Mouse (Mus musculus) kidney, embryonic 14.5 days (tissue): Measurements from ENCODE around the gene Cltc. TPM values are rescaled to one million over a fixed set of nuclear protein-coding genes. Genes with fewer than 3 reads are reported as not detected.

Experiments
- ATAC-seq: fragments of 200-750 bp; cut with Nextera tagmentation; 2 replicates; pipeline ENCODE4 v1.8.0; 2017; ENCODE audit warnings: moderate number of reproducible peaks, mild to moderate bottlenecking, moderate TSS enrichment, moderate library complexity; ENCODE audit not compliant: low FRiP score, low TSS enrichment
- H3K27ac ChIP-seq: fragments of 300-500 bp; sonication (generic); 2 replicates; pipeline ENCODE4 v1.5.1; 2014; ENCODE audit warnings: low read depth, mild to moderate bottlenecking, low read length, moderate library complexity, mixed read lengths
- H3K27me3 ChIP-seq: fragments of 300-500 bp; sonication (generic); 2 replicates; pipeline ENCODE4 v1.6.1; 2014; ENCODE audit warnings: mild to moderate bottlenecking, low read length; ENCODE audit not compliant: control insufficient read depth, insufficient read depth
- H3K36me3 ChIP-seq: fragments of 300-500 bp; sonication (generic); 2 replicates; pipeline ENCODE4 v1.6.1; 2014; ENCODE audit warnings: low read length, mixed read lengths; ENCODE audit not compliant: control insufficient read depth, insufficient read depth
- H3K4me1 ChIP-seq: fragments of 300-500 bp; sonication (generic); 2 replicates; pipeline ENCODE4 v1.6.1; 2014; ENCODE audit warnings: low read length, mixed read lengths; ENCODE audit not compliant: control insufficient read depth, insufficient read depth
- H3K4me2 ChIP-seq: fragments of 300-500 bp; sonication (generic); replicated peaks from 2 replicates; pipeline ENCODE4 v1.6.1; 2014; ENCODE audit warnings: low read depth, mild to moderate bottlenecking, low read length
- H3K4me3 ChIP-seq: fragments of 300-500 bp; sonication (generic); 2 replicates; pipeline ENCODE4 v1.5.1; 2014; ENCODE audit warnings: mild to moderate bottlenecking, low read length
- H3K9ac ChIP-seq: fragments of 300-500 bp; sonication (generic); 2 replicates; pipeline ENCODE4 v1.6.1; 2014; ENCODE audit warnings: low read depth, mild to moderate bottlenecking, low read length, moderate library complexity
- H3K9me3 ChIP-seq: fragments of 300-500 bp; sonication (generic); 2 replicates; pipeline ENCODE4 v1.6.1; 2016; ENCODE audit warnings: low read length; ENCODE audit not compliant: control insufficient read depth
- WGBS: fragments of 180-500 bp; shearing (Covaris S2); extraction: QIAGEN DNeasy Blood & Tissue Kit; methylation state at CpG from one replicate; pipeline ENCODE4 v1.1.7; 2014; 5-methylcytosine and 5-hydroxymethylcytosine counted together
- polyA plus RNA-seq: library from polyadenylated mRNA; unstranded; fragments of >200 nt; fragmentation: Nextera tagmentation; extraction: Ambion mirVana; gene quantifications from 2 replicates; pipeline ENCODE4 v1.2.1, GENCODE M21; 2014

The Cltc gene
- polyA plus RNA-seq, 1 experiment from 2014 or later: 200 TPM

DNA sequence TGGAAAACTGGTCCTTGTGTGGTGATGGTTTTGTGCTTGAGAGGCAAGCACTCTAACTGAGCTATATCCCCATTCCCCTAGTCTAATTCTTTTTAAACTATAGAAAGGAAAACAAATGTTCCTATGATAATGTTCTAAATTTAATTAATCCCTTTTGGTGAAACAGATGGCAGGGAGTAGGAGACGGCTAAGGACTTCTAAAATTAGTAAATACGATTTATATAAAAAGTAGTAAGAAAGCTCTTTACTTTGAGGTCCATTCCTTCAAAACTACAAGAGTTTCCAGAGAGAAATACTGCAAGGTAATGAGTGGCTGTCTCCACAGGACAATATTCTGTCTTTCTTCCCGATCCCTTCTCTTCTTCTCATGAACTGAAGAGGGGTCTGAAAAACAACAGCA lies 93.0 kb downstream of the Cltc start:
- Histone ChIP-seq H3K27ac (no peak overlapping the region), H3K36me3 (peaks cover 39% of the 10 kb centered on the region), H3K27me3 (no peaks in the 10 kb centered on the region), H3K9me3 (no peaks in the 10 kb centered on the region), H3K4me3 (no peak overlapping the region), H3K4me2 (no peak overlapping the region), H3K9ac (no peak overlapping the region), H3K4me1 (no peaks in the 10 kb centered on the region)
- 96% methylated on average over 3 of the region's 3 CpGs for WGBS
- ATAC-seq: no peak

DNA sequence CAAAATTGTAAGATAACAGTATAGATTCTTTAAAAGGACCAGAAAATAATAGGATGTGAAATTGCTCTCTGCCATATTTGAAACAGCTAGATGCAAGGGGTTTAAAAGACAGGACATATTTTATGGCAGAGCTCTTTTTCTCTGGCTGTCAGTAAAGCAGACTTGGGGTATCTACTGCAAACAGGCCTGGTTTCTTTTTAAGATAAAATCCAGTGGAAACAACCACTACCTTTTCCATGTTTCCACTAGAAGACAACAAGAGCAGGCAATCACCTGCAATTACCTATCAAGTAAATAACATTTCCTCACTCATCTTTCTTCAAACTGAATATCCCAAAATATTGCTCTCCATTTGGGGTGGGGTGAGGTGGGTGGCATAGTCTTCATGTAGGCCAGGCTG lies 93.4 kb downstream of the Cltc start:
- Histone ChIP-seq H3K27ac (no peak overlapping the region), H3K4me2 (no peak overlapping the region), H3K9me3 (no peaks in the 10 kb centered on the region), H3K27me3 (no peaks in the 10 kb centered on the region), H3K36me3 (peaks cover 41% of the 10 kb centered on the region), H3K4me1 (no peaks in the 10 kb centered on the region), H3K9ac (no peak overlapping the region), H3K4me3 (no peak overlapping the region)
- no peak for ATAC-seq

DNA sequence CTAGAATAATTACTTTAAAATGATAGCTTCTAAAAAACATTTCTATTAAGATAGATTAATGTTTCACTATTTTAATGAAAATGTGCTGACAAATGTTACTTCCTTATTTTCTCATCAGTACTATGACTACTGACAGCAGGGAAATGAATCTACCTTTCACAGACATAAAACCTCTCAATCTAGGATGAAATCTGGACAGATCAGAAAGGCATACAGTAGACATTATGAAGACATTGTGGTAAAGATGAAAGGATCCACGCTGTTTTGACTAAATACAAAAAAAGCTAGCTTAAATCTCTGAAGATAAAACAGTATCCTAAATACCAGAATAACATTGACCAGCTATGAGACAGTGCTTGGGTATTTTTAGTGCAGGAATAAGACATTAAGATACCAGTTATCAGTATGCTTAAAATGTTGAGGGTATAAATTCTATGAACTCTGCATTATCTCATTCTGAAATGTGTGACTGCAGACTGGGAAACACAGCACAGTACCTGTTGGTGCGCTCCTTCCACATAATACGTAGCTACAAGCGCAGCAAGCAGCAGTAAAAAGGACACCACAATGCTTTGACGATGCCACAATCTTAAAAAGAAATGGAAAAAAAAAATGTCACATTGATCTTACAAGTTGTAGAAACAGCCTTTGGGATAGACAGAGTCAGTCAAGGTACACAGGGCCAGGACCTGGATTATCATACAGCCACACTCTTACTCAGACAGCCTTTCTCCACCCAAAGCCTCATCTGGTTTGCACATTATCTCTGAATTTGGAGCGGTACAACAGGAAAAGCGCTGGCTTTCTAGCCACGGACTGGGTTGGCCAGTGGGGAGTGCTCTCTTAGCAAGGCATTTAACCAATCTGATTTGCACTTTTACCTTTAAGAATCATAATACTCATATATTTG lies 94.1 kb downstream of the Cltc start:
- no peaks in the 10 kb centered on the region for H3K4me1 ChIP-seq
- H3K36me3 ChIP-seq: peaks cover 44% of the 10 kb centered on the region
- H3K4me3 ChIP-seq: no peak overlapping the region
- 92% methylated on average over 8 of the region's 8 CpGs for WGBS
- H3K9ac ChIP-seq: no peak overlapping the region
- no peak for ATAC-seq
- no peaks in the 10 kb centered on the region for H3K9me3 ChIP-seq
- no peak overlapping the region for H3K4me2 ChIP-seq
- no peaks in the 10 kb centered on the region for H3K27me3 ChIP-seq
- no peak overlapping the region for H3K27ac ChIP-seq

DNA sequence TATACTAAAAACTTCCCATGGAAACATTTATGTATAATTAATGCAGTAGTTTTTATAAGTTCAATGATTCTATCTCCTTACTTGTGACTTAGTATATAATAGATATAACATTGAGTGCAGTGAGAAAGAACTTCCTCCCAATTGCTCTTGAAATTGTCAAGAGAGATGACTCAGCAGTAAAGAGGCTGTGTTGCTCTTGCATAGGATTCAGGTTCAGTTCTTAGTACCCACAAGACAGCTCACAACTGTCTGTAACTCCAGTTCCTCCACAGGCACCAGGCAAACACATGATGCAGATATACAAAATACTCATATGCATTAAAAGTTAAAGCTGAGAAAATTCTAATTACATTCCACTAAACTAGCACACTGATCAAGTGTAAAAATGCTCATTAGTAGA lies 99.5 kb downstream of the Cltc start:
- Histone ChIP-seq H3K27me3 (no peaks in the 10 kb centered on the region), H3K27ac (no peak overlapping the region), H3K4me2 (no peak overlapping the region), H3K36me3 (peaks cover 22% of the 10 kb centered on the region), H3K4me3 (no peak overlapping the region), H3K4me1 (no peaks in the 10 kb centered on the region), H3K9me3 (no peaks in the 10 kb centered on the region), H3K9ac (no peak overlapping the region)
- no peak for ATAC-seq

DNA sequence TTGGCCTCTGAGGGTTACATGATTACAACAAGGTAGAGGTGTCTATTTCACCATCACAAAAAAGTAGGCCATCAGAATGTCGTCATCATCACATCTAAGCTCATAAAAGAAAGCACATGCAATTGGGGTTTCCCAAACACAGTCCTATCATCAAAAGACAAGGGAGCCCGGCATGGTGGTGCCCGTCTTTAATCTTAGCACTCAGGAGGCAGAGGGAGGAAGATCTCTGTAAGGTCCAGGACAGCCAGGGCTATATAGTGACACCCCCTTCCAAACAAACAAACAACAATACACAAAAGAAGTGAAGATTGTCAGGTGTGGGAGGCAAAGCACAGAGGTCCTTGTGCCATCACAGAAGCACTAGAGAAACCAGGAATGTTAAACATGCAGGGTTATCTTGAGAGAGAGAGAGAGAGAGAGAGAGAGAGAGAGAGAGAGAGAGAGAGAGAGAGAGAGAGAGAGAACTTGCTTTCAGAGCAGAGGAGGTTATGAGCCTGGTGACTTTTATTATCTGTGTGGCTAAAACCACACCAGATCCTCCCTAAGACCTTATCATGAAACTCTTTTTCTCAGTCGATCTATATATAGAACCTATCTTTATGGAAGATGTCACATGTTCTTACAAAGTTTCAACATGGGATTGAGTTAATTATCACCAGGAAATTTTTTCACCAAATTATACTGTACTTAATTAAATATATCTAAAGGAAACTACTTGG lies 100.4 kb downstream of the Cltc start:
- Histone ChIP-seq H3K4me3 (no peak overlapping the region), H3K9me3 (no peaks in the 10 kb centered on the region), H3K9ac (no peak overlapping the region), H3K36me3 (peaks cover 17% of the 10 kb centered on the region), H3K27ac (no peak overlapping the region), H3K4me2 (no peak overlapping the region), H3K27me3 (no peaks in the 10 kb centered on the region), H3K4me1 (no peaks in the 10 kb centered on the region)
- WGBS: 85% methylated on average over 4 of the region's 4 CpGs
- no peak for ATAC-seq

DNA sequence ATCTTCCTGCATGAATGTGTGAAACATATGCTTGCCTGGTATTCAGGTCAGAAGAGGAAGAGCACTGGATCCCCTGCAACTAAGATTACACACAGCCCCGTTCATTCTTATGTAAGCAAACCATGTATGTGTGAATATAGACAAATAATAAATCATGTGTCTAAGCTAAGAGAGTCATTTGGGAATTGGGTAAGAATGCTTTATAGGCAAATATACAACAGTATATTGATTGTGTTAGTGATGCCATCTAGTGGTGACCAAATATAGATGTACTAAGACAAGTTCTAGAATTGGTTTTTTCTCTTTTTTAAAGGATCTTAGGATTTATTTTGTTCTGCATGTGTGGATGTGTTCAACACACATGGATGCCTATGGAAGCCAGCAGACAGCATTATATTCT lies 101.7 kb downstream of the Cltc start:
- Histone ChIP-seq H3K9me3 (no peaks in the 10 kb centered on the region), H3K9ac (no peak overlapping the region), H3K36me3 (peaks cover 7% of the 10 kb centered on the region), H3K4me1 (no peaks in the 10 kb centered on the region), H3K4me2 (no peak overlapping the region), H3K4me3 (no peak overlapping the region), H3K27me3 (no peaks in the 10 kb centered on the region), H3K27ac (no peak overlapping the region)
- no peak for ATAC-seq
- WGBS: 36% methylated on average over 1 of the region's 1 CpGs

DNA sequence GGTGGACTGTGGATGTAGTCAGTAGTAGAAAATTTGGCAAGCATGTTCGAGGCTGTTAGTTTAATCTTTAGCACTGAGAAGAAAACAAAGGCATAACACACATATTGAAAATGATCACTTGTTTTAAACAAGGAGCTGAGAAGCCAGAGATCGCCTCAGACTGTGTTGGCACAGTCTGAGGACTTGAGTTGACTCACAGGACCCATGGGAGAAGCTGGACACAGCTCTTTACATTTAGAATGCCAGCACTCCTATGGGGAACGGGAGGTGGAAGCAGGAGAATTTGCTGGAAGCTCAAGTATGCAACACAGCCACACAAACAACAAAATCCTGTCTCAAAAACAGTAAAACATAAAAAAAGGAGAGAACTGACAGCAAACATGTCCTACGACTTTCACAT lies 103.3 kb downstream of the Cltc start:
- H3K27me3 ChIP-seq: no peaks in the 10 kb centered on the region
- no peak overlapping the region for H3K4me3 ChIP-seq
- H3K9ac ChIP-seq: no peak overlapping the region
- WGBS: 84% methylated on average over 4 of the region's 4 CpGs
- no peak overlapping the region for H3K4me2 ChIP-seq
- peaks cover 4% of the 10 kb centered on the region for H3K36me3 ChIP-seq
- no peaks in the 10 kb centered on the region for H3K4me1 ChIP-seq
- no peaks in the 10 kb centered on the region for H3K9me3 ChIP-seq
- no peak for ATAC-seq
- no peak overlapping the region for H3K27ac ChIP-seq

DNA sequence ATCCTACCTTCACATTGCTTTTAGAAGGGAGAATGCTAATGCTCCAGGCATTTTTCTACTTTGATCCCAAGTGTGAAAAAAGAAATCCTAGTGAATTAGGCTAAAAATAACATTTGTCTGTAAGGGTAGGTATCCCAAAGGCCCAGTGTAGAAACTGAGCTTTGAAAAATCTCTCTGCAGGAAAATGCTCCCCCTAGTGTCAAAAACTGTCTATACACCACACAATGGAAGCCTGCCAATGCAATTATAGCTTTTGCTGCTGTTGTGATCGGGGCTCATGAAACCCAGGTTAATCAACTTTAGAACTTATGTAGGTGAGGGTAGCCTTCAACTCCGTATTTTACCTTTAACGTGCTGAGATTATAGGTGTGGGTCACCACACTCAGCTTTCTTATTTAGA lies 103.9 kb downstream of the Cltc start:
- Histone ChIP-seq H3K9ac (no peak overlapping the region), H3K9me3 (no peaks in the 10 kb centered on the region), H3K27me3 (no peaks in the 10 kb centered on the region)

DNA sequence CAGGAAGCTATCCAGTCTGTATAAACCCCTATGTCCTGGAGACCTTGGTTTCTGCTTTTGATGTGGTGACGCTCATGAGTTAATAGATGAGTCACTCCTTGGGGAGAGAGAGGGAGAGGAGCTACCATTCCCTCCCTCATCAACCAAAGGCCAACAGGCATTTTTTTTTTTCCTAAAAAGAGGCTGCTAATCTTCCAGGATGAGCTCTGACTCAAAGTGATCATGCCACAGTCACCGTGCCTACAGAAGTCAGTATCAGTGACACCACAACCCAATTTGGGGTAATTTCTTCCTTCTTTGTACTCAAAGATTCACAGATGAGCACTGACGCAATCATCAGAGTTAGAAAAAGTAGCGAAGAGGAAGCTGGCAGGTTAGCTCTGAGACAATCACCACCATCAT lies 104.8 kb downstream of the Cltc start:
- ATAC-seq: no peak
- H3K9me3 ChIP-seq: no peaks in the 10 kb centered on the region
- H3K36me3 ChIP-seq: no peaks in the 10 kb centered on the region; the same call in 1 of the 2 replicates
- no peak overlapping the region for H3K4me2 ChIP-seq
- no peaks in the 10 kb centered on the region for H3K27me3 ChIP-seq
- H3K4me3 ChIP-seq: no peak overlapping the region
- 90% methylated on average over 4 of the region's 4 CpGs for WGBS
- H3K9ac ChIP-seq: no peak overlapping the region
- H3K27ac ChIP-seq: no peak overlapping the region
- no peaks in the 10 kb centered on the region for H3K4me1 ChIP-seq

More for the DNA sequence above, 103.9 kb downstream of the Cltc start:
- H3K36me3 ChIP-seq: no peaks in the 10 kb centered on the region; the same call in 1 of the 2 replicates
- no peak overlapping the region for H3K27ac ChIP-seq
- no peak for ATAC-seq
- no peak overlapping the region for H3K4me2 ChIP-seq
- no peak overlapping the region for H3K4me3 ChIP-seq
- no peaks in the 10 kb centered on the region for H3K4me1 ChIP-seq
- 46% methylated on average over 3 of the region's 3 CpGs for WGBS
